Mouse (Mus musculus): ENCODE measurements around the gene Gramd1c. TPM values are rescaled to one million over a fixed set of nuclear protein-coding genes. Genes with fewer than 3 reads are reported as not detected.

The Gramd1c gene
- polyA plus RNA-seq (2012; rRNA removed), result 1.0 and 1.2 TPM in 2 replicates

GRCm38 (mm10) chr16:44063025-44063894 lies at the start of gene Gramd1c:
Gene Gramd1c, minus strand, starts transcription at chr16:44063345.
- DNase-seq (ENCODE audit: low read depth), result no peak

GRCm38 (mm10) chr16:44109002-44109401 lies 45.9 kb upstream of the Gramd1c start:
- no peak for DNase-seq (ENCODE audit: low read depth)

- no peak for DNase-seq (ENCODE audit: low read depth)
Observed at GRCm38 (mm10) chr16:44105211-44105610, 42.1 kb upstream of the Gramd1c start.

- peak; percentile 72 for DNase-seq (ENCODE audit: low read depth)
Observed at GRCm38 (mm10) chr16:44103806-44104766, 40.9 kb upstream of the Gramd1c start.

GRCm38 (mm10) chr16:44102925-44103324 lies 39.8 kb upstream of the Gramd1c start:
- DNase-seq (ENCODE audit: low read depth), result no peak

GRCm38 (mm10) chr16:44101181-44101710 lies 38.1 kb upstream of the Gramd1c start:
- peak; percentile 67 for DNase-seq (ENCODE audit: low read depth)

- no peak for DNase-seq (ENCODE audit: low read depth)
Observed at GRCm38 (mm10) chr16:44099377-44099776, 36.2 kb upstream of the Gramd1c start.

- DNase-seq (ENCODE audit: low read depth), result no peak
Observed at GRCm38 (mm10) chr16:44087650-44088049, 24.5 kb upstream of the Gramd1c start.

- DNase-seq (ENCODE audit: low read depth), result no peak
Observed at GRCm38 (mm10) chr16:44061341-44061740, 1.8 kb downstream of the Gramd1c start.

- DNase-seq (ENCODE audit: low read depth), result no peak
Observed at GRCm38 (mm10) chr16:44060604-44061286, 2.4 kb downstream of the Gramd1c start.

GRCm38 (mm10) chr16:44058745-44059144 lies 4.4 kb downstream of the Gramd1c start:
- no peak for DNase-seq (ENCODE audit: low read depth)

- DNase-seq (ENCODE audit: low read depth), result no peak
Observed at GRCm38 (mm10) chr16:44055766-44056165, 7.4 kb downstream of the Gramd1c start.

- no peak for DNase-seq (ENCODE audit: low read depth)
Observed at GRCm38 (mm10) chr16:44053265-44053664, 9.9 kb downstream of the Gramd1c start.

GRCm38 (mm10) chr16:44052390-44052789 lies 10.8 kb downstream of the Gramd1c start:
- no peak for DNase-seq (ENCODE audit: low read depth)

GRCm38 (mm10) chr16:44050139-44050538 lies 13.0 kb downstream of the Gramd1c start:
- DNase-seq (ENCODE audit: low read depth), result no peak

- DNase-seq (ENCODE audit: low read depth), result no peak
Observed at GRCm38 (mm10) chr16:44039112-44039511, 24.0 kb downstream of the Gramd1c start.

- no peak for DNase-seq (ENCODE audit: low read depth)
Observed at GRCm38 (mm10) chr16:44035221-44035620, 27.9 kb downstream of the Gramd1c start.

GRCm38 (mm10) chr16:44033365-44033764 lies 29.8 kb downstream of the Gramd1c start:
- no peak for DNase-seq (ENCODE audit: low read depth)

GRCm38 (mm10) chr16:44029273-44029672 lies 33.9 kb downstream of the Gramd1c start:
- no peak for DNase-seq (ENCODE audit: low read depth)

- no peak for DNase-seq (ENCODE audit: low read depth)
Observed at GRCm38 (mm10) chr16:44026822-44027221, 36.3 kb downstream of the Gramd1c start.

GRCm38 (mm10) chr16:44026210-44026609 lies 36.9 kb downstream of the Gramd1c start:
- DNase-seq (ENCODE audit: low read depth), result no peak
